Mouse (Mus musculus) ES-E14 (cell line): Measurements from ENCODE around the gene Stxbp1.

Source experiments
- CHD2 ChIP-seq: IDR thresholded peaks from 2 replicates; pipeline ENCODE4 v1.6.1; 2014; ENCODE audit warnings: mild to moderate bottlenecking, low read depth, low read length, inconsistent platforms
- HCFC1 ChIP-seq: IDR thresholded peaks from 2 replicates; pipeline ENCODE4 v1.6.1; 2012; ENCODE audit warnings: low read length, inconsistent platforms, borderline replicate concordance; ENCODE audit not compliant: insufficient read depth
- MAFK ChIP-seq: IDR thresholded peaks from 2 replicates; pipeline ENCODE4 v1.6.1; 2014; ENCODE audit warnings: mild to moderate bottlenecking, low read depth, low read length, inconsistent platforms; ENCODE audit not compliant: insufficient read depth
- ZC3H11A ChIP-seq: IDR thresholded peaks from 2 replicates; pipeline ENCODE4 v1.6.1; 2012; ENCODE audit warnings: low read depth, mild to moderate bottlenecking, inconsistent platforms, low read length, borderline replicate concordance
- ZNF384 ChIP-seq: IDR thresholded peaks from 2 replicates; pipeline ENCODE4 v1.6.1; 2012; ENCODE audit warnings: low read depth, low read length, inconsistent platforms

DNA sequence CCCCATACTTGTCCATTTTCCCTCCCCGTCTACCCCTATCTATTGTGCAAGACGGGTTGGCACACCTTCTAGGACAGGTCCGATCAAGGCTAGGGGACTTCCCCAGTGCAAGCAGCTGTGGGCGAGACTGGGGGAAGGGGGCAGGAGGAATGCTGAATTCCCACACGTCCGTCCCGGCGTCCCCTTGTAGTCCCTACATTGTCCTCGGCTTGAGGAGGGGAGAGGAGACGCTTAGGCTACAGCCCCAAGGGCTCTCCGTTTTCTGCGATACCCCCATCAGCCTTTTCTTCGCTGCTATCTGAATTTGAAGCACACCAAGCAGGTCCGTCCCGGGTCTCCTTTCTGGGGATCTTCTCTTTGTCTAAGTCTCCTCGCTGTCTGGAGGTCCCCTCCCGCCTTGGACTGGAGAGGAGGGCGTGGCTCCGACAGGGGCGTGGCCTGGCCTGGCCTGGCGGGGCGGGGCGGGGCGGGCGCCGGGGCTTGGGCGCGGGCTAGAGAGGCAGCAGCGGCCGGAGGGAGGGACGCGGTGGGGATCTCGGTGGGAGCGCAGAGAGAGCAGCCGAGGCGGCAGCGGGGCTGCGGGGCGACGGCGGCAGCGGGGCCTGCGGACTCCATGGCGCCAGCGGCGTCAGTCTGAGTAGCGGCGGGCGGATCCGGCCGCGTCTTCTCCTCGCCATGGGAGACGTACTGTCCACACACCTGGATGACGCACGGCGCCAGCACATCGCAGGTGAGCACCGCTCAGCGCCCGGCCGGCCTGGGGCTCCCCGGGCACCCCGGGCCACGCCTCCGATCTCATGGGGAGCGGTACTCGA, 28.8 kb upstream of the Stxbp1 start, which contains the start of gene Fam129b:
- TF ChIP-seq HCFC1, result no peak
- TF ChIP-seq CHD2, result no peak
- no peak for TF ChIP-seq MAFK
- no peak for TF ChIP-seq ZC3H11A
- no peak for TF ChIP-seq ZNF384
